Mouse (Mus musculus) heart, embryonic 16.5 days (tissue): ENCODE measurements at regions not wholly inside any gene's neighbourhood (a gene's known extent, or its start where the extent isn't known, plus 50 kb on each side); places are given as distances from the start of the nearest gene placed in this dataset.

Source experiments
- ATAC-seq: fragments of 200-750 bp; cut with Nextera tagmentation; replicated peaks from 2 replicates; pipeline ENCODE4 v1.8.0; 2017; ENCODE audit warnings: moderate number of reproducible peaks; ENCODE audit not compliant: insufficient read depth, low FRiP score; ENCODE audit errors: extremely low read depth
- H3K27ac ChIP-seq: fragments of 300-500 bp; sonication (generic); 2 replicates; pipeline ENCODE4 v1.5.1; 2014; ENCODE audit warnings: mild to moderate bottlenecking, low read length, control low read depth, moderate library complexity
- H3K27me3 ChIP-seq: fragments of 300-500 bp; sonication (generic); 2 replicates; pipeline ENCODE4 v1.6.1; 2014; ENCODE audit warnings: low read length, mixed read lengths; ENCODE audit not compliant: control insufficient read depth, insufficient read depth
- H3K36me3 ChIP-seq: fragments of 300-500 bp; sonication (generic); 2 replicates; pipeline ENCODE4 v1.6.1; 2014; ENCODE audit not compliant: control insufficient read depth, insufficient read depth
- H3K4me1 ChIP-seq: fragments of 300-500 bp; sonication (generic); 2 replicates; pipeline ENCODE4 v1.6.1; 2014; ENCODE audit warnings: low read length, mixed read lengths; ENCODE audit not compliant: control insufficient read depth, insufficient read depth
- H3K4me2 ChIP-seq: fragments of 300-500 bp; sonication (generic); 2 replicates; pipeline ENCODE4 v1.6.1; 2014; ENCODE audit warnings: low read depth, mild to moderate bottlenecking, control low read depth, low read length
- H3K4me3 ChIP-seq: fragments of 300-500 bp; sonication (generic); 2 replicates; pipeline ENCODE4 v1.5.1; 2014; ENCODE audit warnings: mild to moderate bottlenecking, control low read depth, low read length
- H3K9ac ChIP-seq: fragments of 300-500 bp; sonication (generic); 2 replicates; pipeline ENCODE4 v1.6.1; 2014; ENCODE audit warnings: low read length, control low read depth
- H3K9me3 ChIP-seq: fragments of 300-500 bp; sonication (generic); replicated peaks from 2 replicates; pipeline ENCODE4 v1.6.1; 2016; ENCODE audit warnings: low read length; ENCODE audit not compliant: control insufficient read depth
- WGBS: fragments of 180-500 bp; shearing (Covaris S2); extraction: QIAGEN DNeasy Blood & Tissue Kit; methylation state at CpG from one replicate; pipeline ENCODE4 v1.1.7; 2014; 5-methylcytosine and 5-hydroxymethylcytosine counted together

GRCm38 (mm10) chr14:15603954-15604523, 165.3 kb upstream of the Lrrc3b start:
- no peak overlapping the region for H3K27ac ChIP-seq
- no peak overlapping the region for H3K4me3 ChIP-seq
- H3K4me1 ChIP-seq, result no peaks in the 10 kb centered on the region
- no peaks in the 10 kb centered on the region for H3K27me3 ChIP-seq
- no peak for ATAC-seq
- no peak overlapping the region for H3K4me2 ChIP-seq
- no peaks in the 10 kb centered on the region for H3K36me3 ChIP-seq
- no peaks in the 10 kb centered on the region for H3K9me3 ChIP-seq
- 77% methylated on average over 3 of the region's 3 CpGs for WGBS
- H3K9ac ChIP-seq, result no peak overlapping the region

DNA sequence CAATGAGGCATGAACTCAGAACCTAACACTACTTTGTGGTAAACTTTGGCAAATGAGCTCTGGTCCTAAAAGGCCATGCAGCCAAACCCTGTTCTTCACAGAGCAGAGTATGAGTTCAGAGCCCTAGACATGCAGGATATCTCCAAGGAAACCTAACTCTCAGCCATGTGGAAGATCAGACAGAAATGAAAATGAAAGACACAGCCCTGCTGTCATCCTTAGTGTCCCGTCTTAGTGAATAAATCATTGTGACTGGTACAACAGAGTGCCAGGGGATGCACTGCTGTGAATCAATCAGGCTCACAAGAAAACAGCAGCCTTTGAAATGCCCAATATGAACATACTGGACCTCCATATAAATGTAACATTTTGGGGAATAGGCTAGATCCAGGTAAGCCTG, 171.4 kb upstream of the Lrrc3b start:
- no peak for ATAC-seq
- H3K27me3 ChIP-seq, result no peaks in the 10 kb centered on the region
- H3K9ac ChIP-seq, result no peak overlapping the region
- H3K4me3 ChIP-seq, result no peak overlapping the region
- no peak overlapping the region for H3K4me2 ChIP-seq
- H3K9me3 ChIP-seq, result no peaks in the 10 kb centered on the region
- no peaks in the 10 kb centered on the region for H3K4me1 ChIP-seq
- 46% methylated on average over 1 of the region's 1 CpGs for WGBS
- no peak overlapping the region for H3K27ac ChIP-seq
- no peaks in the 10 kb centered on the region for H3K36me3 ChIP-seq

DNA sequence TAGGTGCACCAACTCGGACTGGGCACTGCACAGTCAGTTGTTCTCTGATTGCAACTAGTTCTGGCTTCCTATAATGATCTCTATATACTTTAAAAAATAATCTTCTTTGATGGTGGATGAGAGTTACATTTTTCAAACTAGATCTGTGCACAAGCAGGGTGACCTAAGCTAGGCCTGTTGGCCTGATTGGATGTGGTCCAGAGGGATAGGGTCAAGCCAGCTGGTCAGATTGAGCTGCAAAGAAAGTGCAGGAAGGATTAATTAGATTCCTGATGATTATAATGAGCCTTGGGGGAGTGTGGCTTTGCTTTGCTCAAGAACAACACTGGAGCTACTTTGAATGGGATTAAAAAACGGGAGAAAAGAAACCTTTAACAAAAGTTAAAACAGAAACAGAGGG, 195.8 kb upstream of the Lrrc3b start:
- no peak overlapping the region for H3K4me2 ChIP-seq
- H3K9ac ChIP-seq, result no peak overlapping the region
- H3K36me3 ChIP-seq, result no peaks in the 10 kb centered on the region
- no peaks in the 10 kb centered on the region for H3K4me1 ChIP-seq
- no peak overlapping the region for H3K4me3 ChIP-seq
- WGBS, result 38% methylated on average over 2 of the region's 2 CpGs
- no peak for ATAC-seq
- no peak overlapping the region for H3K27ac ChIP-seq
- H3K9me3 ChIP-seq, result no peaks in the 10 kb centered on the region
- no peaks in the 10 kb centered on the region for H3K27me3 ChIP-seq

GRCm38 (mm10) chr14:15637681-15638080, 198.9 kb upstream of the Lrrc3b start:
- 70% methylated on average over 2 of the region's 2 CpGs for WGBS
- H3K4me2 ChIP-seq, result no peak overlapping the region
- ATAC-seq, result no peak

DNA sequence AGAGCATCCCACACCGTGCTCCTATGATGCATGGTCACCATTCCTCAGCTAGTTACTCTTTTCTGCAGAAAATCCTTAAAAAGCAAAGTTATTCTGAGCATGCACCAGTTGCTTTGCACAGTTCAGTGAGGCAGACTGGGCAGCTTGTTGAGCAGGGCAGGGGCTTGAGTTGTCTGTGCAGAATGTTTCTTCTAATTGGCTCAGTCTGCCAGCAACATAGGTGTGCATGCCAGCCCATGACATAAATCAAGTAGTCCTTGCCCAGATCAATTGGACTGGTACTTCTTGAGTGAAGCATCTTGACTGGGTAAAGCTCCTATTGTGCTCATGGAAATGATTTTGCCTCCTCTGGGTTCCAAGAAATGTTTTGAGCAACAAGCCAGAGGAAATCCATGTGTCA, 200.1 kb upstream of the Lrrc3b start:
- no peaks in the 10 kb centered on the region for H3K36me3 ChIP-seq

More at GRCm38 (mm10) chr14:15637681-15638080, 198.9 kb upstream of the Lrrc3b start:
- Histone ChIP-seq H3K9me3 (no peaks in the 10 kb centered on the region), H3K4me3 (no peak overlapping the region), H3K27ac (no peak overlapping the region), H3K9ac (no peak overlapping the region), H3K4me1 (no peaks in the 10 kb centered on the region), H3K36me3 (no peaks in the 10 kb centered on the region), H3K27me3 (no peaks in the 10 kb centered on the region)

DNA sequence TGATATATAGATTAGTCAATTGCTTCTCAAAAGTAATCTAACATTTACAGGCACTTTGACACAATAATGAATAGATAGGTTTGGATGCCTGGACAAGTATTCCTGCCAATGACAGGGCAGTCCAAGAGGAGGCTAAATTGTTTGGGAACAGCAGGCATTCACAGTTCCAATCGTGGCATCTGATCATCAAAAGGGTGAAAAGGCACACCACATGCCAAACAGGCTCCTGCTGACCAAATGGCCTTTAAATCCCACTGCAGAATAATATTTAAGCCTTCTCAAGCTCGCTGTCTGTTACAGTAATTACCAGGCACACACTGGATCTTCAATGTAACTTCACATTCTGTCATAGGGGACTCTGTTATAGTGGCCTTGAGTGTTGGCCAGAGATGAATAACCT, 222.1 kb upstream of the Lrrc3b start:
- Histone ChIP-seq H3K36me3 (no peaks in the 10 kb centered on the region), H3K4me1 (no peaks in the 10 kb centered on the region), H3K27me3 (no peaks in the 10 kb centered on the region), H3K9ac (no peak overlapping the region), H3K9me3 (no peaks in the 10 kb centered on the region), H3K4me2 (no peak overlapping the region), H3K27ac (no peak overlapping the region), H3K4me3 (no peak overlapping the region)
- WGBS, result 46% methylated on average over 2 of the region's 2 CpGs
- ATAC-seq, result no peak

More for the DNA sequence above, 200.1 kb upstream of the Lrrc3b start:
- Histone ChIP-seq H3K4me1 (no peaks in the 10 kb centered on the region), H3K27ac (no peak overlapping the region), H3K4me2 (no peak overlapping the region), H3K9ac (no peak overlapping the region), H3K4me3 (no peak overlapping the region), H3K9me3 (no peaks in the 10 kb centered on the region), H3K27me3 (no peaks in the 10 kb centered on the region)
- 63% methylated on average over 1 of the region's 1 CpGs for WGBS
- ATAC-seq, result no peak

- Histone ChIP-seq H3K4me2 (no peak overlapping the region), H3K27ac (no peak overlapping the region), H3K36me3 (no peaks in the 10 kb centered on the region), H3K27me3 (no peaks in the 10 kb centered on the region), H3K9me3 (no peaks in the 10 kb centered on the region), H3K9ac (no peak overlapping the region), H3K4me1 (no peaks in the 10 kb centered on the region), H3K4me3 (no peak overlapping the region)
- no peak for ATAC-seq
These were observed 233.5 kb upstream of the Lrrc3b start for GRCm38 (mm10) chr14:15672292-15672691.

DNA sequence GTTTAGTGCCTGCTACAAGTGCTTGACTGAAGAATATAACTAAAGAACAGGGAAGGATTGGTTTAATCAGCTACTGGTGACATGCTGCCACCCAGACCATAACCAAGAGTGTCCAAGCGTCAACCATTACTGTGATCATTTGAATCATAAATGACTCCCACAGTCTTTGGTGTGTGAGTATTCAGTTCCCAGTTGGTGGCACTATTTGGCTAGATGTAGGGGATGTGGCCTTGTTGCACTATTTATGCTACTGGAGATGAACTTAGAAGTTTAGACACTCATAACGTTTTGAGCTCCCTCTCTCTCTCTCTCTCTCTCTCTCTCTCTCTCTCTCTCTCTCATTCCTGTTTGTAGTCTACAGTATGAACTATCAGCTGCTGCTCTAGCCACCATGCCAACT, 238.4 kb upstream of the Lrrc3b start:
- Histone ChIP-seq H3K27me3 (no peaks in the 10 kb centered on the region), H3K9ac (no peak overlapping the region), H3K9me3 (no peaks in the 10 kb centered on the region), H3K36me3 (no peaks in the 10 kb centered on the region), H3K4me3 (no peak overlapping the region), H3K4me1 (no peaks in the 10 kb centered on the region), H3K4me2 (no peak overlapping the region), H3K27ac (no peak overlapping the region)
- no peak for ATAC-seq
- WGBS, result 65% methylated on average over 2 of the region's 2 CpGs

GRCm38 (mm10) chr14:15679456-15679855, 240.7 kb upstream of the Lrrc3b start:
- no peak for ATAC-seq
- H3K27me3 ChIP-seq, result no peaks in the 10 kb centered on the region
- H3K9ac ChIP-seq, result no peak overlapping the region
- H3K4me1 ChIP-seq, result no peaks in the 10 kb centered on the region
- H3K27ac ChIP-seq, result no peak overlapping the region
- no peaks in the 10 kb centered on the region for H3K9me3 ChIP-seq
- no peaks in the 10 kb centered on the region for H3K36me3 ChIP-seq
- H3K4me2 ChIP-seq, result no peak overlapping the region
- WGBS, result 66% methylated on average over 2 of the region's 2 CpGs
- no peak overlapping the region for H3K4me3 ChIP-seq
